Mouse (Mus musculus) CH12.LX (cell line): Measurements from ENCODE around the gene Cx3cr1. TPM values are rescaled to one million over a fixed set of nuclear protein-coding genes. Genes with fewer than 3 reads are reported as not detected.
A peak's percentile ranks its signal among the peaks of the same experiment; 100 is the strongest.

ENCODE experiments used
- DNase-seq: peaks from one replicate; pipeline ENCODE4 v3.0.0-alpha.2; 2013; ENCODE audit errors: extremely low read depth
- H3K27ac ChIP-seq: 2 replicates; pipeline ENCODE4 v1.5.1; 2012; ENCODE audit warnings: low read depth, mild to moderate bottlenecking, control low read depth, moderate library complexity; ENCODE audit not compliant: insufficient read depth
- H3K27me3 ChIP-seq: replicated peaks from 2 replicates; pipeline ENCODE3; 2012; ENCODE audit warnings: inconsistent platforms
- H3K36me3 ChIP-seq, 2 experiments: replicated peaks in 1 of 2; 2 replicates each; pipeline versions ENCODE3 to v1.6.1; 2012; ENCODE audit warnings: inconsistent platforms in 1 of 2, low read length in 1 of 2, mild to moderate bottlenecking in 1 of 2, mixed read lengths in 1 of 2, moderate library complexity in 1 of 2; ENCODE audit not compliant: control insufficient read depth in 1 of 2, insufficient read depth in 1 of 2
- H3K4me1 ChIP-seq, 2 experiments: 2 replicates each; pipeline ENCODE4 v1.6.1; 2012; ENCODE audit warnings: inconsistent platforms in 1 of 2, moderate library complexity in 1 of 2; ENCODE audit not compliant: insufficient read depth in 2 of 2, control insufficient read depth in 1 of 2
- H3K4me2 ChIP-seq: 2 replicates; pipeline ENCODE4 v1.6.1; 2012; ENCODE audit warnings: low read depth, mild to moderate bottlenecking, control low read depth; ENCODE audit not compliant: poor library complexity, insufficient read depth, severe bottlenecking
- H3K4me3 ChIP-seq, 3 experiments: fragments of 150-350 bp in 1 of 3; sonication (generic) in 1 of 3; replicated peaks in 1 of 3; 2 replicates each; pipeline versions ENCODE3 to v1.5.1; 2011 to 2012; ENCODE audit warnings: low read depth in 2 of 3, low read length in 2 of 3, mild to moderate bottlenecking in 2 of 3, moderate library complexity in 2 of 3, control low read depth in 1 of 3, improper control_type of control experiment in 1 of 3, inconsistent platforms in 1 of 3, mixed read lengths in 1 of 3; ENCODE audit not compliant: poor library complexity in 1 of 3
- H3K79me2 ChIP-seq: replicated peaks from 2 replicates; pipeline ENCODE4 v1.6.1; 2012; ENCODE audit warnings: mild to moderate bottlenecking, moderate library complexity; ENCODE audit not compliant: control insufficient read depth, poor library complexity, insufficient read depth, severe bottlenecking; ENCODE audit errors: extremely low read depth
- H3K9ac ChIP-seq: 2 replicates; pipeline ENCODE4 v1.6.1; 2012; ENCODE audit warnings: low read depth, mild to moderate bottlenecking, control low read depth, moderate library complexity; ENCODE audit not compliant: insufficient read depth
- H3K9me3 ChIP-seq: replicated peaks from 2 replicates; pipeline ENCODE3; 2012; ENCODE audit warnings: low read length, inconsistent platforms, mixed read lengths
- BHLHE40 ChIP-seq: IDR thresholded peaks from 2 replicates; pipeline ENCODE4 v1.6.1; 2011; ENCODE audit warnings: mild to moderate bottlenecking, low read depth, low read length, improper control_type of control experiment
- CHD2 ChIP-seq: IDR thresholded peaks from 2 replicates; pipeline ENCODE4 v1.6.1; 2011; ENCODE audit warnings: low read length, improper control_type of control experiment
- CTCF ChIP-seq, 2 experiments: IDR thresholded peaks in 1 of 2; conservative IDR thresholded peaks in 1 of 2; 2 replicates each; pipeline ENCODE4 v1.5.1; 2011 to 2012; ENCODE audit warnings: low read depth in 2 of 2, low read length in 2 of 2, improper control_type of control experiment in 1 of 2, inconsistent platforms in 1 of 2, mild to moderate bottlenecking in 1 of 2, moderate library complexity in 1 of 2
- E2F4 ChIP-seq: IDR thresholded peaks from 2 replicates; pipeline ENCODE4 v1.6.1; 2011; ENCODE audit warnings: low read depth, low read length, improper control_type of control experiment; ENCODE audit not compliant: insufficient replicate concordance
- ELF1 ChIP-seq: IDR thresholded peaks from 2 replicates; pipeline ENCODE4 v1.6.1; 2014; ENCODE audit warnings: low read depth, mild to moderate bottlenecking, inconsistent platforms, low read length, improper control_type of control experiment
- EP300 ChIP-seq: IDR thresholded peaks from 2 replicates; pipeline ENCODE4 v1.6.1; 2011; ENCODE audit warnings: low read length, improper control_type of control experiment
- ETS1 ChIP-seq: conservative IDR thresholded peaks from 2 replicates; pipeline ENCODE4 v1.6.1; 2012; ENCODE audit warnings: low read depth, mild to moderate bottlenecking, inconsistent platforms, low read length, improper control_type of control experiment, moderate library complexity
- GABPA ChIP-seq: IDR thresholded peaks from 2 replicates; pipeline ENCODE4 v1.6.1; 2012; ENCODE audit warnings: low read depth, low read length, improper control_type of control experiment, inconsistent platforms; ENCODE audit not compliant: insufficient replicate concordance
- HCFC1 ChIP-seq: IDR thresholded peaks from 2 replicates; pipeline ENCODE4 v1.6.1; 2012; ENCODE audit warnings: low read depth, mild to moderate bottlenecking, inconsistent platforms, low read length, improper control_type of control experiment
- IRF4 ChIP-seq: IDR thresholded peaks from 2 replicates; pipeline ENCODE4 v1.6.1; 2014; ENCODE audit warnings: low read depth, mild to moderate bottlenecking, inconsistent platforms, low read length, improper control_type of control experiment
- JUN ChIP-seq: IDR thresholded peaks from 2 replicates; pipeline ENCODE4 v1.6.1; 2011; ENCODE audit warnings: low read depth, mild to moderate bottlenecking, low read length, improper control_type of control experiment, moderate library complexity; ENCODE audit not compliant: insufficient read depth
- JUND ChIP-seq: conservative IDR thresholded peaks from 2 replicates; pipeline ENCODE4 v1.6.1; 2011; ENCODE audit warnings: low read depth, low read length, improper control_type of control experiment
- MAFK ChIP-seq: IDR thresholded peaks from 2 replicates; pipeline ENCODE4 v1.6.1; 2011; ENCODE audit warnings: low read length, improper control_type of control experiment; ENCODE audit not compliant: insufficient replicate concordance
- MAX ChIP-seq: IDR thresholded peaks from 2 replicates; pipeline ENCODE4 v1.6.1; 2011; ENCODE audit warnings: low read length, improper control_type of control experiment
- MAZ ChIP-seq: IDR thresholded peaks from 2 replicates; pipeline ENCODE4 v1.6.1; 2012; ENCODE audit warnings: low read depth, mild to moderate bottlenecking, inconsistent platforms, low read length, improper control_type of control experiment, moderate library complexity
- MEF2A ChIP-seq: IDR thresholded peaks from 2 replicates; pipeline ENCODE4 v1.6.1; 2014; ENCODE audit warnings: low read depth, mild to moderate bottlenecking, inconsistent platforms, low read length, improper control_type of control experiment, borderline replicate concordance
- MXI1 ChIP-seq: IDR thresholded peaks from 2 replicates; pipeline ENCODE4 v1.6.1; 2011; ENCODE audit warnings: mild to moderate bottlenecking, low read depth, low read length, improper control_type of control experiment
- MYC ChIP-seq: IDR thresholded peaks from 2 replicates; pipeline ENCODE4 v1.6.1; 2011; ENCODE audit warnings: low read depth, mild to moderate bottlenecking, improper control_type of control experiment, low read length
- PAX5 ChIP-seq: IDR thresholded peaks from 2 replicates; pipeline ENCODE4 v1.6.1; 2012; ENCODE audit warnings: low read length, inconsistent platforms, mixed read lengths
- POLR2A ChIP-seq: IDR thresholded peaks from 2 replicates; pipeline ENCODE4 v1.6.1; 2011; ENCODE audit warnings: low read depth, mild to moderate bottlenecking, improper control_type of control experiment, low read length
- POLR2AphosphoS2 ChIP-seq: IDR thresholded peaks from 2 replicates; pipeline ENCODE4 v1.6.1; 2011; ENCODE audit warnings: low read depth, low read length, improper control_type of control experiment
- RAD21 ChIP-seq: IDR thresholded peaks from 2 replicates; pipeline ENCODE4 v1.6.1; 2011; ENCODE audit warnings: low read depth, mild to moderate bottlenecking, low read length, improper control_type of control experiment, moderate library complexity
- SIN3A ChIP-seq: IDR thresholded peaks from 2 replicates; pipeline ENCODE4 v1.6.1; 2012; ENCODE audit warnings: low read length, improper control_type of control experiment, inconsistent platforms
- SMC3 ChIP-seq: IDR thresholded peaks from 2 replicates; pipeline ENCODE4 v1.6.1; 2011; ENCODE audit warnings: low read depth, low read length, improper control_type of control experiment
- TBP ChIP-seq: conservative IDR thresholded peaks from 2 replicates; pipeline ENCODE4 v1.6.1; 2011; ENCODE audit warnings: low read depth, low read length, improper control_type of control experiment
- TCF12 ChIP-seq: IDR thresholded peaks from 2 replicates; pipeline ENCODE4 v1.6.1; 2014; ENCODE audit warnings: low read depth, mild to moderate bottlenecking, inconsistent platforms, low read length, improper control_type of control experiment
- UBTF ChIP-seq: IDR thresholded peaks from 2 replicates; pipeline ENCODE4 v1.6.1; 2012; ENCODE audit warnings: low read depth, mild to moderate bottlenecking, inconsistent platforms, low read length, improper control_type of control experiment, moderate library complexity
- USF2 ChIP-seq: conservative IDR thresholded peaks from 2 replicates; pipeline ENCODE4 v1.6.1; 2011; ENCODE audit warnings: low read depth, low read length, improper control_type of control experiment
- ZC3H11A ChIP-seq: IDR thresholded peaks from 2 replicates; pipeline ENCODE4 v1.6.1; 2012; ENCODE audit warnings: low read depth, mild to moderate bottlenecking, inconsistent platforms, low read length, improper control_type of control experiment
- ZMIZ1 ChIP-seq: IDR thresholded peaks from 2 replicates; pipeline ENCODE4 v1.6.1; 2012; ENCODE audit warnings: low read depth, mild to moderate bottlenecking, inconsistent platforms, low read length, improper control_type of control experiment
- ZNF384 ChIP-seq: IDR thresholded peaks from 2 replicates; pipeline ENCODE4 v1.6.1; 2012; ENCODE audit warnings: low read depth, low read length, improper control_type of control experiment, inconsistent platforms
- dilution Hi-C: fragments of 300-500 bp; cut with MboI; formaldehyde crosslinking; loops from 2 replicates; pipeline ENCODE4 v1.14.3; 2020; ENCODE audit warnings: low sequenced_read_pairs; ENCODE audit not compliant: extremely low pct_unique_long_range_greater_than_20kb, extremely low pct_ligation_motif_present
- in situ Hi-C: fragments of 300-500 bp; cut with MboI; formaldehyde crosslinking; loops from 3 replicates; pipeline ENCODE4 v1.14.3; 2019; ENCODE audit warnings: low sequenced_read_pairs, low pct_ligation_motif_present, low pct_unique_long_range_greater_than_20kb, mixed read lengths
- polyA plus RNA-seq: library from polyadenylated mRNA; unstranded; fragments of >175 nt; gene quantifications from 2 replicates; pipeline ENCODE4 v1.2.1, GENCODE M21; 2012; ENCODE audit warnings: low read depth; ENCODE audit not compliant: insufficient read length
- total RNA-seq, 2 experiments: library from RNA; depleted of rRNA; stranded (reverse); fragments of 300-350 nt in 1 of 2; fragments of >200 nt in 1 of 2; gene quantifications; 2 replicates each; pipeline ENCODE4 v1.2.3; 2012 to 2014

The Cx3cr1 gene
- total and polyA plus RNA-seq, 3 experiments, result 0.06 TPM; not detected in 2

DNA sequence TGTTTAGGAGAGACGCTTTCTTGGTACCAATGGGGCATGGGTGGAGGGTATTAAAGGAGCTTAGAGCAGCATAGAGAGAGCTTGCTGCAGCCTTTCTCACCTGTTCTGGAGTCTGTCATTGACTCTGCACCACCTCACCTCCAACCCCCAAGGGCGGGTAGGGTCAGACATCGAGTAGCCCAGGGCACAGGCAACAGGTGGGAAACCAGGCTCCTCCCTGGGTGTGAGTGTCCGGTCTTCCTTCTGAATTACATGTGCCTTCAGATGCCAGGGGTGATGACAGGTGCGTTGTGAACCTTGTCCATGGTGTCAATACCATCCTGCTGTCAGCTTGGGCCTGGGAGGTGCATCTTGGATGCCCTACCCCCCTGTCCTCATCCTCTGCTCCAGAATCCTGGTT, 45.1 kb downstream of the Cx3cr1 start:
- no peak overlapping the region for H3K9ac ChIP-seq
- DNase-seq, result no peak
- no peaks in the 10 kb centered on the region for H3K79me2 ChIP-seq
- in situ Hi-C loops (loop anchor here (5.0 kb wide), 1 partner anchor 48 kb away; no protein-coding TSS in a partner anchor), dilution Hi-C loops (no loop called here)
- no peak overlapping the region for H3K4me3 ChIP-seq
- peaks cover 44% of the 10 kb centered on the region for H3K27me3 ChIP-seq
- no peak overlapping the region for H3K4me2 ChIP-seq
- H3K36me3 ChIP-seq, result no peaks in the 10 kb centered on the region
- TF ChIP-seq SMC3, result no peak
- TF ChIP-seq PAX5, result no peak
- no peak for TF ChIP-seq BHLHE40
- no peak for TF ChIP-seq POLR2AphosphoS2
- TF ChIP-seq ELF1, result no peak
- TF ChIP-seq EP300, result no peak
- TF ChIP-seq SIN3A, result no peak
- no peak for TF ChIP-seq ZMIZ1
- no peak for TF ChIP-seq JUND
- no peak for TF ChIP-seq MAZ
- TF ChIP-seq HCFC1, result no peak
- no peak for TF ChIP-seq ZNF384
- TF ChIP-seq E2F4, result no peak
- no peak for TF ChIP-seq GABPA
- no peak for TF ChIP-seq MEF2A
- no peak for TF ChIP-seq CTCF (conservative IDR thresholded peaks at IDR 0.05 in 1 of 2, IDR thresholded peaks at IDR 0.05 in 1 of 2; ENCODE audit: low read depth in 2 of 2, low read length in 2 of 2)
- no peak for TF ChIP-seq JUN
- no peak for TF ChIP-seq CHD2
- no peak for TF ChIP-seq MYC
- no peaks in the 10 kb centered on the region for H3K9me3 ChIP-seq
- H3K27ac ChIP-seq, result no peak overlapping the region
- peaks cover 13 to 34% of the 10 kb centered on the region in 2 experiments for H3K4me1 ChIP-seq

DNA sequence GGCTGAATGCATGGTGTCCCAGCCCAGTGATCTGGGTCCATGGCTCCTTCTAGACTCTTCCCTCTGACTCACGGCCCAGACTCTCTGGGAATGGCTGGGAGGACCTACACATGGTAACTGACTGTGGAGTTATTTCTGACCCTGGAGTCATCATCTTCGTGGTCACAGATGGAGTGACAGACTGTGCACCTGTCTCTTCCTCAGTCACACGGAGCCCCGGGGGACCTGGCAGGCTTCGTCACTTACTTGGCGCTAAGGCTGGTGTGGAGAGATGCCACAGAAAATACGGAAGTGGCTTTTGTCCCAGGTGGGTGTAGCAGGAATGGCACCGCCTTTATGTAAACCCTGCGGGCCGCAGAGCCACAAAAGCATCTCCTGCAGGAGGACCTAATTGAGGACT, 45.5 kb downstream of the Cx3cr1 start:
- Histone ChIP-seq H3K4me1 (peaks cover 13 to 34% of the 10 kb centered on the region in 2 experiments), H3K9me3 (no peaks in the 10 kb centered on the region), H3K4me3 (no peak overlapping the region), H3K27ac (no peak overlapping the region)
- in situ Hi-C loops, result no loop called here
- dilution Hi-C loops, result no loop called here
- TF ChIP-seq MEF2A (peak; percentile 74), RAD21 (no peak), ELF1 (peak; percentile 70), ZNF384 (no peak), CHD2 (no peak), MAX (no peak), JUN (no peak), MYC (no peak), ETS1 (peak; percentile 70), TCF12 (peak; percentile 52; the same call in 1 of the 2 replicates), BHLHE40 (peak; percentile 53), PAX5 (no peak), ZC3H11A (no peak), MXI1 (no peak), MAFK (0 out of 2 replicates have a peak, but pooled peaks have one; percentile 34), USF2 (no peak), TBP (no peak), POLR2AphosphoS2 (no peak), POLR2A (no peak), MAZ (no peak), JUND (no peak), IRF4 (no peak), EP300 (peak; percentile 69), HCFC1 (no peak), UBTF (no peak)
- TF ChIP-seq, all 38 proteins: peak for 7
- Histone ChIP-seq H3K4me2 (0 out of 2 replicates have a peak overlapping the region, but pooled peaks have one; percentile 5), H3K9ac (no peak overlapping the region), H3K79me2 (no peaks in the 10 kb centered on the region), H3K36me3 (no peaks in the 10 kb centered on the region), H3K27me3 (peaks cover 49% of the 10 kb centered on the region)
- DNase-seq, result peak; percentile 79
